Mouse (Mus musculus) heart, postnatal 36 days (tissue): ENCODE results near the gene Rad51b. TPM values are rescaled to one million over a fixed set of nuclear protein-coding genes. Genes with fewer than 3 reads are reported as not detected.

Source experiments
- DNase-seq, 2 experiments: peaks; one replicate each; pipeline ENCODE4 v3.0.0; 2021 to 2022
- intact Hi-C: fragments of 180-260 bp; cut with DNase I; formaldehyde crosslinking; loops from one replicate; pipeline ENCODE4 v1.15.1; 2025
- total RNA-seq, 2 experiments: library from RNA; stranded (reverse); gene quantifications; 2 replicates each; pipeline ENCODE4 v1.2.3; 2021

Rad51b gene
- total RNA-seq, 2 experiments from 2014 or later = 0.53 to 0.60 TPM

GRCm38 (mm10) chr12:79674846-79675439 is 377.9 kb downstream of the Rad51b start:
- intact Hi-C loops = loop anchor here (5.0 kb wide), 1 partner anchor 292 kb away; no protein-coding TSS in a partner anchor
- DNase-seq = no peak

GRCm38 (mm10) chr12:79675440-79676176 is 378.5 kb downstream of the Rad51b start:
- intact Hi-C loops = loop anchor here (5.0 kb wide), 1 partner anchor 292 kb away; no protein-coding TSS in a partner anchor
- peak; percentile 45 to 75 for DNase-seq

- intact Hi-C loops = loop anchor here (5.0 kb wide), 1 partner anchor 291 kb away; no protein-coding TSS in a partner anchor
- no peak for DNase-seq
These were observed 379.2 kb downstream of the Rad51b start for GRCm38 (mm10) chr12:79676251-79676650.

GRCm38 (mm10) chr12:79676896-79677295 is 379.8 kb downstream of the Rad51b start:
- DNase-seq = peak in 1 of 2 experiments; percentile 19
- intact Hi-C loops = loop anchor here (5.0 kb wide), 1 partner anchor 290 kb away; no protein-coding TSS in a partner anchor

- intact Hi-C loops = loop anchor here (5.0 kb wide), 1 partner anchor 288 kb away; no protein-coding TSS in a partner anchor
- peak; percentile 18 to 56 for DNase-seq
These were observed 382.3 kb downstream of the Rad51b start for GRCm38 (mm10) chr12:79679251-79679901.

GRCm38 (mm10) chr12:79679941-79680697 is 383.0 kb downstream of the Rad51b start:
- intact Hi-C loops = loop anchor here (5.0 kb wide), 3 partner anchors 47 to 287 kb away; no protein-coding TSS in a partner anchor
- DNase-seq = peak; percentile 29 to 38

GRCm38 (mm10) chr12:79680698-79681072 is 383.6 kb downstream of the Rad51b start:
- no peak for DNase-seq
- intact Hi-C loops = loop anchor here (5.0 kb wide), 2 partner anchors 47 to 207 kb away; no protein-coding TSS in a partner anchor

- intact Hi-C loops = loop anchor here (5.0 kb wide), 2 partner anchors 46 to 206 kb away; no protein-coding TSS in a partner anchor
- DNase-seq = no peak
These were observed 384.5 kb downstream of the Rad51b start for GRCm38 (mm10) chr12:79681571-79681970.

GRCm38 (mm10) chr12:79683350-79683749 is 386.3 kb downstream of the Rad51b start:
- intact Hi-C loops = loop anchor here (5.0 kb wide), 2 partner anchors 44 to 204 kb away; no protein-coding TSS in a partner anchor
- peak in 1 of 2 experiments; percentile 18 for DNase-seq

GRCm38 (mm10) chr12:79683759-79684158 is 386.7 kb downstream of the Rad51b start:
- intact Hi-C loops = loop anchor here (5.0 kb wide), 2 partner anchors 44 to 204 kb away; no protein-coding TSS in a partner anchor
- no peak for DNase-seq

GRCm38 (mm10) chr12:79684338-79684737 is 387.3 kb downstream of the Rad51b start:
- DNase-seq = no peak
- intact Hi-C loops = loop anchor here (5.0 kb wide), 2 partner anchors 43 to 203 kb away; no protein-coding TSS in a partner anchor

- DNase-seq = no peak
- intact Hi-C loops = no loop called here
These were observed 389.7 kb downstream of the Rad51b start for GRCm38 (mm10) chr12:79686594-79687325.

GRCm38 (mm10) chr12:79687683-79688386 is 390.8 kb downstream of the Rad51b start:
- DNase-seq = no peak
- intact Hi-C loops = no loop called here

GRCm38 (mm10) chr12:79689299-79689698 is 392.2 kb downstream of the Rad51b start:
- DNase-seq = no peak
- intact Hi-C loops = no loop called here

GRCm38 (mm10) chr12:79691929-79692862 is 395.1 kb downstream of the Rad51b start:
- no peak for DNase-seq
- intact Hi-C loops = no loop called here

- DNase-seq = no peak
- intact Hi-C loops = no loop called here
These were observed 398.9 kb downstream of the Rad51b start for GRCm38 (mm10) chr12:79695832-79696434.

- intact Hi-C loops = no loop called here
- DNase-seq = no peak
These were observed 406.5 kb downstream of the Rad51b start for GRCm38 (mm10) chr12:79703555-79703954.
